Mouse (Mus musculus): ENCODE measurements around the gene 1700037C18Rik. TPM values are rescaled to one million over a fixed set of nuclear protein-coding genes. Genes with fewer than 3 reads are reported as not detected.
A peak's percentile ranks its signal among the peaks of the same experiment; 100 is the strongest.
"Not testable (repeated sequence)": the region's sequence is repeated elsewhere in the genome, so short reads cannot be mapped to it uniquely, and the experiment has no call there.

Gene 1700037C18Rik
- polyA plus RNA-seq, 1 experiment from 2014 or later: 9.9 TPM

DNA sequence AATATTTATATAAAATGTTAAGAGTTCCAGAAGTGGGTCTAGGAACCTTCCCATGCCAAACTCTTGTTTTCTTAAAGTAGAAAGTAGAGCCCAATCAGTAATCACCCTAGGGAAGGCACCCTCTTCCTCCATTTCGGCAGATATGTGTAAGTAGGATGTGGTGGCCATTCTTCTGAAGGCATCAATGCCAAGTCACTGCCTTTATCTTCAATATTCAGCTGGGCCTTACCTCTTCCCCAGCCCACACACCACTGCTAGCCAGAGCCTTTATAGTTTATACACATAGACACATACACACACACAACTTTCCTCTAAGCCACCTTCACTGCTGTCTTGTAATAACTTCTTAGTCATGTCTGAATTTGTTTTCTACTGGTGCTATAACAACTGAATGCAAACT lies 52.7 kb downstream of the 1700037C18Rik start:
- peaks cover 19% of the 10 kb centered on the region for H3K36me3 ChIP-seq
- H3K4me1 ChIP-seq (replicated peaks): no peaks in the 10 kb centered on the region
- no peaks in the 10 kb centered on the region for H3K9me3 ChIP-seq
- H3K27me3 ChIP-seq: no peaks in the 10 kb centered on the region
- no peak overlapping the region for H3K27ac ChIP-seq
- H3K4me3 ChIP-seq: no peak overlapping the region
- H3K4me2 ChIP-seq: no peak overlapping the region
- H3K9ac ChIP-seq: no peak overlapping the region
- ATAC-seq (ENCODE audit: low FRiP score): no peak
- 87% methylated on average over 1 of the region's 1 CpGs for WGBS

DNA sequence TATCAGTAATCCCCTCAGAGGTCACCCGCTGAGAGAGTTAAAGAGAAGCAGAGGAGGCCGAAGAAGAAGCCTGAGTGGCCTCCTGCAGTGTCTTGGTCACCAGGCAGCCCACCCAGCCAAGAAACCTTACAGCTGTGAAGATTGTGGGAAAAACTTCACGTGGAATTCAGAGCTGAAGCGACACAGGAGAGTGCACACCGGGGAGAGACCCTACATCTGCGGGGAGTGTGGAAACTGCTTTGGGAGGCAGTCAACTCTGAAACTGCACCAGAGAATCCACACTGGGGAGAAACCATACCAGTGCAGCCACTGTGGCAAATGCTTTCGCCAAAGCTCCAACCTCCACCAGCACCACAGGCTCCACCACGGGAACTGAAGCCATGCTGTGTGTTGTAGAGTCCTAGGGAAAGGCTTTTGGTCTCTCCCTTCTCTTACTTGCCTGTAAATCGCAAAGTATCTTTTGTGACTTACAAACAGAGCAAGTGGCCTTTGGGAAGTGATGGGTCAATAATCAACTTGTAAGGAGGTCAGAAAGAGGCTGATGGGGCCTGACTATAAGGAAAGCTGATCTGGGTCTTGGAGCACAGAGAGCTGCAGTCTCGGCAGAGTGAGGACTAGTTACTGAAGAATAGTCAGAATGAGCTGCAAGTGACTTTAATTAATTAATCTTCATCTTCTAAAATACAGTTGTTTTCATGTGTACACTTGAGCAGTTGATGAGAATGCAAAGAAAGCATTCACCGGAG lies 53.9 kb downstream of the 1700037C18Rik start:
- no peak for ATAC-seq (ENCODE audit: low FRiP score)
- Histone ChIP-seq H3K4me2 (no peak overlapping the region), H3K36me3 (peaks cover 15% of the 10 kb centered on the region; the same call in 1 of the 2 replicates), H3K27me3 (no peaks in the 10 kb centered on the region), H3K9me3 (no peaks in the 10 kb centered on the region), H3K9ac (no peak overlapping the region), H3K4me3 (no peak overlapping the region), H3K4me1 (replicated peaks) (no peaks in the 10 kb centered on the region; the same call in 1 of the 2 replicates), H3K27ac (no peak overlapping the region)
- WGBS: 55% methylated on average over 11 of the region's 11 CpGs

DNA sequence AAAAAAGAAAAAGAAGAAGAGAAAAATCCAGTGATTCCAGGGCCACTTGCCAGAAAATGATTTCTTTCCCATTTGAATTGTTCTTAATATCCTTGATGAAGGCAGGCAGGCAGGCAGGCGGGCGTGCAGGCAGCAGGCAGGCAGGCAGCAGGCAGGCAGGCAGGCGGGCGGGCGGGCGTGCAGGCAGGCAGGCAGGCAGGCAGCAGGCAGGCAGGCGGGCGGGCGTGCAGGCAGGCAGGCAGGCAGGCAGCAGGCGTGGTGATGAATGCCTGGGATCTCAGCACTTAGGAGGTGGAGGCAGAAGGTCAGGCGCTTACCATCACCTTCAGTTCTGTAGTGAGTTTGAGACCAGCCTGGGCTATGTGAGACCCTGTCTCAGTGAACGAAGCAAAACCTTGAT lies 55.9 kb downstream of the 1700037C18Rik start:
- Histone ChIP-seq H3K27me3 (no peaks in the 10 kb centered on the region), H3K9me3 (no peaks in the 10 kb centered on the region), H3K4me3 (no peak overlapping the region), H3K36me3 (peaks cover 15% of the 10 kb centered on the region; the same call in 1 of the 2 replicates), H3K27ac (no peak overlapping the region), H3K4me1 (replicated peaks) (peaks cover 13% of the 10 kb centered on the region), H3K4me2 (no peak overlapping the region), H3K9ac (no peak overlapping the region)
- WGBS: 34% methylated on average over 12 of the region's 12 CpGs
- no peak for ATAC-seq (ENCODE audit: low FRiP score)

DNA sequence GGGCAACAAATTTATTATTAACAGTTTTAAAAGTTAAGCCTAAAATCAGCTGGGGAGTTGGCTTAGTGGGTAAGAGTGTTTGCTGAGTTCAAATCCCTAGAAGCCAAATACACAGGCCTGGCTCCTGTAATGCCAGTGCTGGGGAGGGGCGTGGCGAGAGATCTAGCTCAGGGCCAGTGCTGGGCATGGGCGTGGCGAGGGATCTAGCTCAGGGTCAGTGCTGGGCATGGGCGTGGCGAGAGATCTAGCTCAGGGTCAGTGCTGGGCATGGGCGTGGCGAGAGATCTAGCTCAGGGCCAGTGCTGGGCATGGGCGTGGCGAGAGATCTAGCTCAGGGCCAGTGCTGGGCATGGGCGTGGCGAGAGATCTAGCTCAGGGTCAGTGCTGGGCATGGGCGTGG lies 57.2 kb downstream of the 1700037C18Rik start:
- not testable (repeated sequence) for H3K36me3 ChIP-seq; ATAC-seq (ENCODE audit: low FRiP score); H3K9me3 ChIP-seq; H3K27ac ChIP-seq; H3K9ac ChIP-seq; H3K4me3 ChIP-seq; H3K27me3 ChIP-seq; H3K4me2 ChIP-seq
- H3K4me1 ChIP-seq (replicated peaks): peaks cover 15% of the 10 kb centered on the region
- WGBS: 89% methylated on average over 13 of the region's 13 CpGs

DNA sequence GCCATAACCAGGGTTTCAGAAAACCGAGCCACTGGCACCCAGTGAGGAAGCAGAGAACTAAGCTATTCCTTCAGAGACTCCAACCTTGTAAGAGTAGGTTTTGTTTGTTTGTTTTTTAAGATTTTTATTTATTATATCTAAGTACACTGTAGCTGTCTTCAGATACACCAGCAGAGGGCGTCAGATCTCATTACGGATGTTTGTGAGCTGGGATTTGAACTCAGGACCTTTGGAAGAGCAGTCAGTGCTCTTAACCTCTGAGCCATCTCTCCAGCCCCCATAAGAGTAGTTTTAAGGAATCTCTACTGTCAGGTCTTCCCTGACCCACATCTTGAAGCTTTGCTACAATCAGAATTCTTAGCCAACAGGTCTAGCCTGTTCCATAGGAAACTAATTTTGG lies 60.1 kb downstream of the 1700037C18Rik start:
- H3K4me1 ChIP-seq (replicated peaks): peaks cover 15% of the 10 kb centered on the region
- no peak for ATAC-seq (ENCODE audit: low FRiP score)
- no peaks in the 10 kb centered on the region for H3K9me3 ChIP-seq

DNA sequence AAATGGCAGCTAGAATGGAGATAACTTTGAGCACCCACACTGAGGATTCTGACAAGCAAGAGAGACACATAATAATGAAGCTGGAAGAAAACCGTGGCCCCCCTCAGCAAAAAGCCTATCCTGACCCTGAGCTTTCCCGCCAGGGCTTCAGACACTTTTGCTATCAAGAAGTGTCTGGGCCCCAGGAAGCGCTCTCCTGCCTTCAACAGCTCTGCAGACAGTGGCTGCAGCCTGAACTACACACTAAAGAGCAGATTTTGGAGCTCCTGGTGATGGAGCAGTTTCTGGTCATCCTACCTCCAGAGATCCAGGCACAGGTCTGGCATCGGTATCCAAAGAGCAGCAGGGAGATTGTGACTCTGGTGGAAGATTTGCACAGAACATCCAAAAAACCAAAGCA lies 60.6 kb downstream of the 1700037C18Rik start:
- Histone ChIP-seq H3K9ac (peak overlapping the region; percentile 72), H3K36me3 (no peaks in the 10 kb centered on the region), H3K4me2 (peak overlapping the region; percentile 67), H3K27me3 (no peaks in the 10 kb centered on the region), H3K27ac (no peak overlapping the region), H3K4me1 (replicated peaks) (peaks cover 17% of the 10 kb centered on the region), H3K4me3 (peak overlapping the region; percentile 55), H3K9me3 (no peaks in the 10 kb centered on the region)
- 59% methylated on average over 4 of the region's 4 CpGs for WGBS
- no peak for ATAC-seq (ENCODE audit: low FRiP score)

More for the DNA sequence above, 60.1 kb downstream of the 1700037C18Rik start:
- Histone ChIP-seq H3K9ac (no peak overlapping the region), H3K4me2 (no peak overlapping the region), H3K4me3 (no peak overlapping the region), H3K36me3 (no peaks in the 10 kb centered on the region), H3K27me3 (no peaks in the 10 kb centered on the region), H3K27ac (no peak overlapping the region)
- WGBS: 75% methylated on average over 3 of the region's 3 CpGs

DNA sequence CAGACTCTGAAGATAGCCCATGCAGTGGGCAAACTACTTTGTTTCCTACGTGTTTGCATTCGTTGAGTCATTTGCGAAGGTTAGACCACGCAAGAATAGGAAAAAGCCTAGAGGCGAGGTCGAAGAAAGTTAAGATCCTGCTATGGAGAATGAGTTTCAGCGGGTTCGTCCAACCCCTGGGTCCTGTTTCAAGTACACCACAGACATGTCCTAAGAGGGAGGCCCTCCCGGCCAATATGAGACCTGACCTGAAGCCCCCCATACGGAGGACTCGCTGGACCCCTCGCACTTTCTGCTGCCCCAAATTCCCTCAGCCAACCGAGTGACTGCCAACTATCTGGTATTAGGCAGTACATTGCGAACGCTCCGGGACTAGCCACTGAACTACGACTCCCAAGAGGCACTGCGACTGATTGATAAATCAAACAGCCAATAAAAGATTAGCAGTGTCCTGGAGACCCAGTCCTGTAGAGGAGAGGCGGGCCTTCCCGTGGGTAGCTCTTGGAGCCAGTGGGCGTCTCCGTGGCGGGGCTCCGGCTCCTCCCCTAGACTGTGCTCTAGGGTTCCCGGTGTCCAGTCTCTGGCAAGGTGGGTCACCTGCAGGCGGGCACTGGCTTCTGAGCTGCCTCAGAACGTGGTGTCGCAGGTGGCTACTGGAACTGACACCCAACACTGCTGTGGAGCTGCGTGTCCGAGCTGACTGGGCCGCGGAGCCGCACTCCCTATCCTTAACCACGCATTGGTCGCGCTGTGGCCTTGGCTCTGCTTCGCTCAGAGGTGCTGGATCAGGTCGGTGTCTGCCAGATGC lies 61.6 kb downstream of the 1700037C18Rik start, which contains the start of gene Zfp174:
Gene Zfp174, plus strand, starts transcription at position 558 of the 808 bp plus-strand sequence.
- H3K9me3 ChIP-seq: no peaks in the 10 kb centered on the region
- peak within 1 kb of the TSS; percentile 72 for H3K9ac ChIP-seq
- H3K36me3 ChIP-seq: no peaks in the 10 kb centered on the region
- WGBS: 3% methylated on average over 38 of the region's 38 CpGs
- H3K4me1 ChIP-seq (replicated peaks): peaks cover 19% of the 10 kb centered on the region
- H3K4me3 ChIP-seq: peak within 1 kb of the TSS; percentile 55
- peak within 1 kb of the TSS; percentile 13; the same call in 1 of the 2 replicates for H3K27ac ChIP-seq
- no peaks in the 10 kb centered on the region for H3K27me3 ChIP-seq
- ATAC-seq (ENCODE audit: low FRiP score): peak; percentile 99
- H3K4me2 ChIP-seq: peak within 1 kb of the TSS; percentile 67

Small RNA genes lying within 50 kb of the gene (microRNA-seq; reads per million reads assigned to microRNA genes)
- not detected for gene Gm23493

Other genes starting within 250 kb of the 1700037C18Rik start
- gene Mefv, start 190.6 kb downstream of the 1700037C18Rik start, polyA plus RNA-seq (2015; fragmentation: Nextera tagmentation; extraction: Ambion mirVana): not detected in 2 replicates
- 50.5 and 60.1 TPM in 2 replicates for gene Zfp263, start 164.6 kb downstream of the 1700037C18Rik start, polyA plus RNA-seq (2015; fragmentation: Nextera tagmentation; extraction: Ambion mirVana)
- not detected in 2 replicates for gene Olfr15, start 77.8 kb downstream of the 1700037C18Rik start, polyA plus RNA-seq (2015; fragmentation: Nextera tagmentation; extraction: Ambion mirVana)
- gene Zfp174, start 61.4 kb downstream of the 1700037C18Rik start, polyA plus RNA-seq (2015; fragmentation: Nextera tagmentation; extraction: Ambion mirVana): 2.0 TPM in 2 replicates
- 80.0 and 83.1 TPM in 2 replicates for gene Naa60, start 36.3 kb downstream of the 1700037C18Rik start, polyA plus RNA-seq (2015; fragmentation: Nextera tagmentation; extraction: Ambion mirVana)
- 14.2 and 18.4 TPM in 2 replicates for gene Zfp597, start 24.1 kb downstream of the 1700037C18Rik start, polyA plus RNA-seq (2015; fragmentation: Nextera tagmentation; extraction: Ambion mirVana)
- gene Gm20695, start 24.0 kb downstream of the 1700037C18Rik start, polyA plus RNA-seq (2015; fragmentation: Nextera tagmentation; extraction: Ambion mirVana): 5.1 and 6.3 TPM in 2 replicates
- 34.4 and 35.8 TPM in 2 replicates for gene Cluap1, start 112 bp upstream of the 1700037C18Rik start, polyA plus RNA-seq (2015; fragmentation: Nextera tagmentation; extraction: Ambion mirVana)
- 0.74 and 1.1 TPM in 2 replicates for gene Nlrc3, start 67.9 kb upstream of the 1700037C18Rik start, polyA plus RNA-seq (2015; fragmentation: Nextera tagmentation; extraction: Ambion mirVana)
- gene Slx4, start 95.1 kb upstream of the 1700037C18Rik start, polyA plus RNA-seq (2015; fragmentation: Nextera tagmentation; extraction: Ambion mirVana): 21.5 and 23.3 TPM in 2 replicates
- 5.3 and 7.2 TPM in 2 replicates for gene Dnase1, start 128.3 kb upstream of the 1700037C18Rik start, polyA plus RNA-seq (2015; fragmentation: Nextera tagmentation; extraction: Ambion mirVana)
- 47.2 and 48.7 TPM in 2 replicates for gene Trap1, start 169.1 kb upstream of the 1700037C18Rik start, polyA plus RNA-seq (2015; fragmentation: Nextera tagmentation; extraction: Ambion mirVana)